In genomic region chr9:72418443-72418842, GRCm38 (mm10) we compare ENCODE assay signal across 16 mouse cellular contexts.
"Had no signal": no experiment of that assay in that cellular context is flagged by ENCODE, and none has a peak within 500 bp of the region (broad histone marks: within the 10 kb centered on the region; RNA-seq: fewer than 3 reads in every experiment).

No protein-coding gene starts in this region.

- H3K9ac ChIP-seq: lung, embryonic 15.5 days; midbrain, embryonic 13.5 days; midbrain, embryonic 15.5 days; neural tube, embryonic 12.5 days; stomach, embryonic 15.5 days had no signal

- H3K27ac ChIP-seq: lung, embryonic 15.5 days; macrophage; midbrain, embryonic 13.5 days; midbrain, embryonic 15.5 days; neural tube, embryonic 12.5 days; stomach, embryonic 15.5 days; stomach, postnatal 0 days had no signal

- H3K27me3 ChIP-seq: lung, embryonic 15.5 days; midbrain, embryonic 13.5 days; midbrain, embryonic 15.5 days; neural tube, embryonic 12.5 days; stomach, embryonic 15.5 days had no signal

- H3K36me3 ChIP-seq: lung, embryonic 15.5 days; midbrain, embryonic 13.5 days; midbrain, embryonic 15.5 days; neural tube, embryonic 12.5 days; stomach, embryonic 15.5 days had no signal

- H3K9me3 ChIP-seq: megakaryocyte, embryonic 14.5 days; midbrain, embryonic 13.5 days; midbrain, embryonic 15.5 days; neural tube, embryonic 12.5 days; stomach, embryonic 15.5 days had no signal

- H3K4me3 ChIP-seq: lung, embryonic 15.5 days; megakaryocyte, embryonic 14.5 days; midbrain, embryonic 13.5 days; midbrain, embryonic 15.5 days; neural tube, embryonic 12.5 days; stomach, embryonic 15.5 days had no signal

- ATAC-seq: lung, postnatal 0 days; midbrain, embryonic 13.5 days; midbrain, embryonic 15.5 days had no signal

- H3K4me2 ChIP-seq: lung, embryonic 15.5 days; midbrain, embryonic 11.5 days; midbrain, embryonic 13.5 days; midbrain, embryonic 15.5 days; neural tube, embryonic 12.5 days; stomach, embryonic 15.5 days had no signal

- DNase-seq: lung, adult 2 months; lung, postnatal 14 days; lung, postnatal 36 days; right cerebral cortex, postnatal 14 days; thymus, postnatal 14 days; thymus, postnatal 36 days had no signal
